Mouse (Mus musculus): ENCODE measurements around the gene Egln3. TPM values are rescaled to one million over a fixed set of nuclear protein-coding genes. Genes with fewer than 3 reads are reported as not detected.

Egln3 gene
- total and polyA plus RNA-seq, 3 experiments: 0.11 TPM; not detected in 2

GRCm38 (mm10) chr12:54208433-54209181, 4.9 kb upstream of the Egln3 start:
- DNase-seq (ENCODE audit: low spot score): no peak
- Histone ChIP-seq H3K27me3 (ENCODE audit: insufficient read depth, low read length) (no peaks in the 10 kb centered on the region), H3K9me3 (replicated peaks) (peaks cover 57% of the 10 kb centered on the region), H3K4me1 (ENCODE audit: insufficient read depth, low read depth, low read length) (no peaks in the 10 kb centered on the region), H3K4me3 (ENCODE audit: low read depth, low read length) (no peak overlapping the region), H3K36me3 (replicated peaks) (no peaks in the 10 kb centered on the region)
- no peak for ATAC-seq (ENCODE audit: extremely low read depth, insufficient number of reproducible peaks, low FRiP score, poor library complexity, severe bottlenecking)
- TF ChIP-seq TAL1 (conservative IDR thresholded peaks at IDR 0.05; ENCODE audit: low read depth, low read length) (no peak), GATA2 (IDR thresholded peaks at IDR 0.05; ENCODE audit: borderline replicate concordance, low read depth, low read length) (no peak), CTCF (IDR thresholded peaks at IDR 0.05; ENCODE audit: low read depth, low read length) (no peak), POLR2AphosphoS5 (IDR thresholded peaks at IDR 0.05; ENCODE audit: insufficient replicate concordance, low read depth, low read length) (no peak), GATA1 (IDR thresholded peaks at IDR 0.05; ENCODE audit: borderline replicate concordance, low read length) (no peak)

GRCm38 (mm10) chr12:54205731-54206130, 2.1 kb upstream of the Egln3 start:
- no peaks in the 10 kb centered on the region for H3K4me1 ChIP-seq (ENCODE audit: insufficient read depth, low read depth, low read length)
- ATAC-seq (ENCODE audit: extremely low read depth, insufficient number of reproducible peaks, low FRiP score, poor library complexity, severe bottlenecking): no peak
- no peak for TF ChIP-seq CTCF (IDR thresholded peaks at IDR 0.05; ENCODE audit: low read depth, low read length)
- no peak for TF ChIP-seq GATA1 (IDR thresholded peaks at IDR 0.05; ENCODE audit: borderline replicate concordance, low read length)
- DNase-seq (ENCODE audit: low spot score): no peak
- no peak overlapping the region for H3K4me3 ChIP-seq (ENCODE audit: low read depth, low read length)
- no peaks in the 10 kb centered on the region for H3K36me3 ChIP-seq (replicated peaks)
- no peaks in the 10 kb centered on the region for H3K27me3 ChIP-seq (ENCODE audit: insufficient read depth, low read length)
- H3K9me3 ChIP-seq (replicated peaks): peaks cover 57% of the 10 kb centered on the region

- no peaks in the 10 kb centered on the region for H3K4me1 ChIP-seq (ENCODE audit: insufficient read depth, low read depth, low read length)
- no peaks in the 10 kb centered on the region for H3K36me3 ChIP-seq (replicated peaks)
- TF ChIP-seq GATA1 (IDR thresholded peaks at IDR 0.05; ENCODE audit: borderline replicate concordance, low read length) (no peak), POLR2AphosphoS5 (IDR thresholded peaks at IDR 0.05; ENCODE audit: insufficient replicate concordance, low read depth, low read length) (no peak), GATA2 (IDR thresholded peaks at IDR 0.05; ENCODE audit: borderline replicate concordance, low read depth, low read length) (no peak), TAL1 (conservative IDR thresholded peaks at IDR 0.05; ENCODE audit: low read depth, low read length) (no peak), CTCF (IDR thresholded peaks at IDR 0.05; ENCODE audit: low read depth, low read length) (no peak)
- DNase-seq (ENCODE audit: low spot score): no peak
- no peak overlapping the region for H3K4me3 ChIP-seq (ENCODE audit: low read depth, low read length)
- no peak for ATAC-seq (ENCODE audit: extremely low read depth, insufficient number of reproducible peaks, low FRiP score, poor library complexity, severe bottlenecking)
- H3K27me3 ChIP-seq (ENCODE audit: insufficient read depth, low read length): no peaks in the 10 kb centered on the region
- peaks cover 56% of the 10 kb centered on the region for H3K9me3 ChIP-seq (replicated peaks)
These were observed 1.5 kb upstream of the Egln3 start for GRCm38 (mm10) chr12:54205195-54205594.

GRCm38 (mm10) chr12:54202765-54203655, 650 bp downstream of the Egln3 start:
- DNase-seq (ENCODE audit: low spot score) (no peak), ATAC-seq (ENCODE audit: extremely low read depth, insufficient number of reproducible peaks, low FRiP score, poor library complexity, severe bottlenecking) (no peak)
- peak overlapping the region; percentile 49 for H3K4me3 ChIP-seq (ENCODE audit: low read depth, low read length)

GRCm38 (mm10) chr12:54202276-54202675, 1.4 kb downstream of the Egln3 start:
- no peak overlapping the region for H3K4me3 ChIP-seq (ENCODE audit: low read depth, low read length)

More at GRCm38 (mm10) chr12:54202765-54203655, 650 bp downstream of the Egln3 start:
- no peaks in the 10 kb centered on the region for H3K4me1 ChIP-seq (ENCODE audit: insufficient read depth, low read depth, low read length)
- H3K9me3 ChIP-seq (replicated peaks): peaks cover 59% of the 10 kb centered on the region
- no peaks in the 10 kb centered on the region for H3K36me3 ChIP-seq (replicated peaks)
- H3K27me3 ChIP-seq (ENCODE audit: insufficient read depth, low read length): no peaks in the 10 kb centered on the region
- TF ChIP-seq CTCF (IDR thresholded peaks at IDR 0.05; ENCODE audit: low read depth, low read length) (no peak), GATA2 (IDR thresholded peaks at IDR 0.05; ENCODE audit: borderline replicate concordance, low read depth, low read length) (no peak), POLR2AphosphoS5 (IDR thresholded peaks at IDR 0.05; ENCODE audit: insufficient replicate concordance, low read depth, low read length) (no peak), GATA1 (IDR thresholded peaks at IDR 0.05; ENCODE audit: borderline replicate concordance, low read length) (no peak), TAL1 (conservative IDR thresholded peaks at IDR 0.05; ENCODE audit: low read depth, low read length) (no peak)

GRCm38 (mm10) chr12:54200856-54201255, 2.8 kb downstream of the Egln3 start:
- no peak for ATAC-seq (ENCODE audit: extremely low read depth, insufficient number of reproducible peaks, low FRiP score, poor library complexity, severe bottlenecking)
- no peak for DNase-seq (ENCODE audit: low spot score)
- Histone ChIP-seq H3K9me3 (replicated peaks) (peaks cover 69% of the 10 kb centered on the region), H3K4me1 (ENCODE audit: insufficient read depth, low read depth, low read length) (no peaks in the 10 kb centered on the region), H3K27me3 (ENCODE audit: insufficient read depth, low read length) (no peaks in the 10 kb centered on the region), H3K4me3 (ENCODE audit: low read depth, low read length) (no peak overlapping the region), H3K36me3 (replicated peaks) (no peaks in the 10 kb centered on the region)
- no peak for TF ChIP-seq POLR2AphosphoS5 (IDR thresholded peaks at IDR 0.05; ENCODE audit: insufficient replicate concordance, low read depth, low read length)
- no peak for TF ChIP-seq GATA1 (IDR thresholded peaks at IDR 0.05; ENCODE audit: borderline replicate concordance, low read length)
- no peak for TF ChIP-seq CTCF (IDR thresholded peaks at IDR 0.05; ENCODE audit: low read depth, low read length)
- TF ChIP-seq GATA2 (IDR thresholded peaks at IDR 0.05; ENCODE audit: borderline replicate concordance, low read depth, low read length): no peak
- TF ChIP-seq TAL1 (conservative IDR thresholded peaks at IDR 0.05; ENCODE audit: low read depth, low read length): no peak

More at GRCm38 (mm10) chr12:54202276-54202675, 1.4 kb downstream of the Egln3 start:
- DNase-seq (ENCODE audit: low spot score) (no peak), ATAC-seq (ENCODE audit: extremely low read depth, insufficient number of reproducible peaks, low FRiP score, poor library complexity, severe bottlenecking) (no peak)
- TF ChIP-seq POLR2AphosphoS5 (IDR thresholded peaks at IDR 0.05; ENCODE audit: insufficient replicate concordance, low read depth, low read length) (no peak), GATA1 (IDR thresholded peaks at IDR 0.05; ENCODE audit: borderline replicate concordance, low read length) (no peak), GATA2 (IDR thresholded peaks at IDR 0.05; ENCODE audit: borderline replicate concordance, low read depth, low read length) (no peak), TAL1 (conservative IDR thresholded peaks at IDR 0.05; ENCODE audit: low read depth, low read length) (no peak), CTCF (IDR thresholded peaks at IDR 0.05; ENCODE audit: low read depth, low read length) (no peak)
- Histone ChIP-seq H3K4me1 (ENCODE audit: insufficient read depth, low read depth, low read length) (no peaks in the 10 kb centered on the region), H3K9me3 (replicated peaks) (peaks cover 66% of the 10 kb centered on the region), H3K36me3 (replicated peaks) (no peaks in the 10 kb centered on the region), H3K27me3 (ENCODE audit: insufficient read depth, low read length) (no peaks in the 10 kb centered on the region)

Measured in G1E (cell line).